Mouse (Mus musculus): ENCODE measurements at regions not wholly inside any gene's neighbourhood (a gene's known extent, or its start where the extent isn't known, plus 50 kb on each side); places are given as distances from the start of the nearest gene placed in this dataset.

DNA sequence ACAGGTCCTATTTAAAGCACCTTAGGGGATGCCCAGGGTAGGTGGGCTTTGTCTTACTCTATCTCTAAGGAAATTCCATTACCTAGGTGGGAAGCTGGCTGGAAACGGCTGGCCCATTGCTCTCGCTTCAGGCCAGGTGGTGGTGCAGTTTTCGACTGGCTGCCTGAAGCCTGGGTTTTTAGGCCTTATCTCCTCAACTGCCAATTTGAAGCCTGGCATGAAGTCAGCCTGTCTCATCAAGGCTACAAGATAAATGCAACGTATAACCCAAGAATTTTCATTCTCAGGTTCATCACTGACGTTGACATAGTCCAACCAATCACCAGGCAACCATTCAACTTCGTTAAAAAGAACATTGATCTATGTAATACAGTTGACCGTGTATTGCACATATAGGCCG lies 417.3 kb upstream of the Gm6657 start:
- no peak for DNase-seq (ENCODE audit: low read depth)

- peak; percentile 66 for DNase-seq (ENCODE audit: low read depth)
Observed at GRCm38 (mm10) chr12:77780885-77781698, 412.9 kb upstream of the Gm6657 start.

DNA sequence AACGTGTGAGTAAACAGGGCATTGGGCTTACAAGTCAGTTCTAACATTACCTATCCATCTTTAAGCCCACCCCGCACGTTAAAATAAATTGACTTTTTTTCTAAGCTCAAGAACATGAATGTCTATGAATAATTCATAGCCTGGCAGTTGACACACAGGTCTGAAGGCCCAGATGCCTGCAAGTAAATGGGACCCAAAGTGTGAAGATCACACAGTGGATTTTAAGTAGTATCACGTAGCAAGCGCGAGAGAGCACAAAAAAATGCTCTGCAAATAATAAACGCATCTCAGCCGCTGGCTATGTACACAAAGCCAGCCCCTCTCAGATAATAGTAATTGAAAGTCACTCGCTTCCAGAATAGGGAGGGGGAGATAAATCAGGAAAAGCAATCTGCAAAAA lies 410.1 kb upstream of the Gm6657 start:
- no peak for DNase-seq (ENCODE audit: low read depth)

- DNase-seq (ENCODE audit: low read depth): no peak
Observed at GRCm38 (mm10) chr12:77785647-77786046, 408.4 kb upstream of the Gm6657 start.

GRCm38 (mm10) chr12:77786678-77787077 lies 407.4 kb upstream of the Gm6657 start:
- DNase-seq (ENCODE audit: low read depth): no peak

DNA sequence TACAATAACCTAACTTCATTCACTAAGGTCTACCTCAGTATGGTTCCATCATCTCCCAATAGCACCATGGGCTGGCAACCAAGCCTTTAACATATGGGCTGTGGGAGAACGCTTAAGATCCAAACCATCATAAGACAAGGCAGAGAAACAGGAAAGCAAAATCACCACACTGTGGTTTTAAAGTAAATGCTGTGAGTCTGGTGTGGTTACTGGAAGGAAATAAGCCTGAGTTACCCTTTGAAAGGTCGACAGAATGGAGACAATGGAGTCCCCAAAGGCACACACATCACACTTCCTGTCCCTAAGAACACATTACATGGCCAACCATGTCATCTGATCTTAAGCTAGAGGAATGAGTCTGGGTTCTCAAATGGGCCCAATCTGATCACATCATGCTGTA lies 405.8 kb upstream of the Gm6657 start:
- peak; percentile 27 for DNase-seq (ENCODE audit: low read depth)

- peak; percentile 24 for DNase-seq (ENCODE audit: low read depth)
Observed at GRCm38 (mm10) chr12:77789427-77789826, 404.6 kb upstream of the Gm6657 start.

- DNase-seq (ENCODE audit: low read depth): no peak
Observed at GRCm38 (mm10) chr12:77789871-77790270, 404.2 kb upstream of the Gm6657 start.

- no peak for DNase-seq (ENCODE audit: low read depth)
Observed at GRCm38 (mm10) chr12:77790891-77791672, 403.0 kb upstream of the Gm6657 start.

- no peak for DNase-seq (ENCODE audit: low read depth)
Observed at GRCm38 (mm10) chr12:77798516-77798915, 395.5 kb upstream of the Gm6657 start.

DNA sequence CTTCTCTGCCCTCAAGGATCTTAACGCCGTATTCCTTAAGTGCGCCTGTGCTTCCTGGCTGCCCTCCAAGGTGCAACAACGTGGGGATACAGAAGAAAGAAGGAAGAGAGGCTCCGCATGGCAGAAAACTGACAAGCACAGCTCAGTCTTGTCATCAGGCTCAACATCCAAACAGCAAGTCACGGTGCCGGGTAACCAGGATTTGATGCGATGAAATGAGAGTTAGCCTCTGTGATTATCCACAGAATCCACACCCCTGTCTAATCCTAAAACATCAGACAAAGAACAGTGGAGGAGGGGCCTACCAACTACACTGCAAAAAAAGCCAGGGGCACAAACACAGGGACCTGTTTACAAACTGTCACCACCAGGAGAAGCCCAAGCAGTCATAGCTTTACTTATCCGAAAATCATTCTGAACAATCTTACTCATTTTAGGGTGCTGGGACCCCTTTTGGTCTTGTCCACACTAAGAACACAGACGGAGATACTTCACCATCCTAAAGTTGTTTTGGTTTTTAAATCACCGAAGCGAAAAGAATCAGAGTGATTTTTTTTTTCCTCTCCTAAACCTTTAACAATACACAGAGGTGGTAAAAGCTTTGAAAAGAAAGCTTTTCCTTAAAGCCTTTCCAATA lies 394.8 kb upstream of the Gm6657 start:
- no peak for DNase-seq (ENCODE audit: low read depth)

- DNase-seq (ENCODE audit: low read depth): no peak
Observed at GRCm38 (mm10) chr12:77807674-77808073, 386.4 kb upstream of the Gm6657 start.

DNA sequence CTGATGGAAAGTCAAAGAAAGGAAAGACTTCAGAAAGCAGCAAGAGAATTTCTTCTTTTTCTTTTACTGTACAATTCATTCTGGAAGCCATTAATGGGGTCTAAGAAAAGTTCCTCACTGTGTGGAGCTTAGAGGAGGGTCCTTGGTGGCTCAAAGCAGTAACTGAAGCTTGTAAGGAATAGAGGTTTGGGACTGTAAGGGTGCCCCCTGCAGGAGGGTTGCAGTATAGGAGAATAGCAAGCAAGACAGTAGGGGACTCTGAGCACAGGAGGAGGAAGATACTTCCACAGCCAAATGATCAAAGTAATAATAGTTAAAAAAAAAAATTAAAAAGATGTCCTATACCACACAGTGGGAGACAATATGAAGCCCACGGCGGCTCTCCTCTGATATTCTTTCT lies 382.8 kb upstream of the Gm6657 start:
- DNase-seq (ENCODE audit: low read depth): peak; percentile 42

- DNase-seq (ENCODE audit: low read depth): no peak
Observed at GRCm38 (mm10) chr12:77819456-77819855, 374.6 kb upstream of the Gm6657 start.

- no peak for DNase-seq (ENCODE audit: low read depth)
Observed at GRCm38 (mm10) chr12:77823381-77824030, 370.5 kb upstream of the Gm6657 start.

- DNase-seq (ENCODE audit: low read depth): no peak
Observed at GRCm38 (mm10) chr12:77833411-77834169, 360.5 kb upstream of the Gm6657 start.

- no peak for DNase-seq (ENCODE audit: low read depth)
Observed at GRCm38 (mm10) chr12:77834891-77835290, 359.2 kb upstream of the Gm6657 start.

- DNase-seq (ENCODE audit: low read depth): no peak
Observed at GRCm38 (mm10) chr12:77836231-77836630, 357.8 kb upstream of the Gm6657 start.

GRCm38 (mm10) chr12:77841844-77842415 lies 352.1 kb upstream of the Gm6657 start:
- DNase-seq (ENCODE audit: low read depth): no peak

DNA sequence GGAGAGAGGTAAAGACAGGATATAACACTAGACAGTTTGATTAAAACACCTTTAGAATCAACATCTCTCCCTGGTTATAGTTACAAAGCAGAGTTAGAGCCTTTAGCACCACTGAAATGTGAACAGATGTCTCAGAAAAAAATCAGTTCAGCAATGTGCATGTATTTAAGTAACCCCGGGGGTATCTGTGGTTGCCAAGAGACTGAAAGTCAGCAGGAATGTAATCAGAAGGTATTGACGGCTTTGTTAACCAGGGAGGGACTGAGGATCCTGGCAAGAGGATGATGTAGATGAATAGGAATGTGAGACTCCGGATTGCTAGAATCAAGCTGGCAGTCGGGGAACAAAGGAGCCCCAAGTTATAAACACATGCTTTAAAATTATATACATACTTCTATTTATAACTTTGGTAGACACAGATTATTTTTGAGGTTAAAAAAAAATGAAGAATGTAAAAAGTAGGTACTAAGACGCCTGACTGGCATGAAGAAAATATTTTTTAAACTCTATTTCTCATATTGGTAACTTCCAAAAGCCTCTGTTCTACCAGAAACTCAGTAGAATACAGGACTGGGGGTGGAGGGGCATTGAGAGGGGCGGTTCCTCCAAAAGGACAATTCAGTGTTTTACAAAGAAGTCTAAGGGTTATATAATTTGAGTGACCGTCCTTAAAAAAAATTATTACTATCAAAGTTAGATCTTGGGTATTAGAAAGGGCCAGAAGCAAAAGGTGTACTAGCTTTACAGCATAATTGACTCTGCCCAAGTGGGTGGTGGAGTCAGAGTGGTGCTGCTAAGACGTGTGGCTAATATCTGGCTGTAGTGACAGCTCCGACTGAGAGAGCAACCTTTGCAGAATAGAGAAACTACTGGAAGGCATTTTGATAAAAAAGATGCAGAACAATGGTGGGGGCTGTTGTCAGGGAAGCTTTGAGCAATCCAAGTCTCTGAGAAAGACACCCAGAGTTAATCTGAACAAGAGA lies 341.2 kb upstream of the Gm6657 start:
- no peak for DNase-seq (ENCODE audit: low read depth)

Data from induced T-regulatory cell, adult 2 months (primary cell).